Mouse (Mus musculus) thymus, adult 2 months (tissue): ENCODE measurements around the gene Gjd3.

Experiments
- CTCF ChIP-seq: fragments of 200-500 bp; IDR thresholded peaks from 2 replicates; pipeline ENCODE4 v1.5.1; 2012; ENCODE audit warnings: mild to moderate bottlenecking, control low read depth, low read length, moderate library complexity, borderline replicate concordance; ENCODE audit not compliant: control insufficient read depth, poor library complexity, insufficient read depth; ENCODE audit errors: extremely low read depth
- POLR2A ChIP-seq: fragments of 200-500 bp; IDR thresholded peaks from 2 replicates; pipeline ENCODE4 v1.6.1; 2012; ENCODE audit warnings: mild to moderate bottlenecking, low read length, control low read depth, moderate library complexity; ENCODE audit not compliant: control insufficient read depth, poor library complexity, insufficient read depth; ENCODE audit errors: extremely low read depth

DNA sequence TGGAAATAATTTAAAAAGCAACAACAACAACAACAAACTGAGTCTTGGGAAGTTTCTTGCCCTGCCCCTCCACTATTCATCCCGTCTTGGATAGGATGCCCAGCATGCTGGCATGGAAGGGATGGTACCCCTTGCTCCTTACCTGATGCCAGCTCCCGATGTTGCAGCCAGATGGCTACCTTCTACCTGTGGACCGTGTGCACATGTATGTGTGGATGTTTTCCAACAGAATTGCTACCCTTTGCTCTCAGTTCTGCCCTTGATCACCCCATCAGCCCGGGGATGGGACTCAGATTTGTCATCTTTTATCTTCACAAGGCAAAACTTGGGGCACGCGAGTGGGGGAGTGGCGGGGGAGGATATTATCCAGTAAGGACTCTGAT is 44.1 kb downstream of the Gjd3 start:
- TF ChIP-seq CTCF (no peak), POLR2A (no peak)
